In the genomic region with DNA sequence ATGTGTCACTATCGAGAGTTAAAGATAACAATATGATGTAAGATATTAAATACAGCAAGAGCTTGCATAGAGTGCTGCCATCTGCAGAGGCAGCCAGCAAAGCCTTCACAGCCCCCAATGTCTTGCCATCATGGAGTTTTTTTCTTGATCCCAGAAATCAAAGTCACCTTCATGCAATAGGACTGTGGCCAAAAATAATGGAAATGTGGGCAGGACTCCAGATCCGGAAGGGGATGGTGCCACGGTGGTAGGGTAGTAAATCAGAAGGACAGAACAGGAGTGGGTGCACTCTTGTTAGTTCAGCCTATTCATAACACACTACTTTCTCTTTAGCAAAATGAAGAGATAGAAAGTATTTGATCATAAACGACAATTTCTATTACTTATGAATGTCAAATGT, we compare ENCODE assay signal across 24 mouse cellular contexts.
DNase-seq lines count a peak whose midpoint lies in the region; ATAC-seq lines count a peak whose summit lies in the region.
"Had no signal": no experiment of that assay in that cellular context is flagged by ENCODE, and none has a peak within 500 bp of the region (broad histone marks: within the 10 kb centered on the region; RNA-seq: fewer than 3 reads in every experiment).

No protein-coding gene starts in this region.

- no peaks in the 10 kb centered on the region for H3K27me3 ChIP-seq in heart, embryonic 11.5 days (ENCODE audit: control insufficient read depth, insufficient read depth, low read length)
- H3K27me3 ChIP-seq: CH12.LX; embryonic facial prominence, embryonic 12.5 days; forebrain, embryonic 13.5 days; forebrain, embryonic 15.5 days; Patski had no signal

- H3K4me2 ChIP-seq in heart, embryonic 11.5 days = no peak overlapping the region
- H3K4me2 ChIP-seq: embryonic facial prominence, embryonic 12.5 days; forebrain, embryonic 13.5 days; forebrain, embryonic 15.5 days had no signal

- H3K4me3 ChIP-seq in heart, embryonic 11.5 days (ENCODE audit: low read depth, low read length) = no peak overlapping the region
- H3K4me3 ChIP-seq: embryonic facial prominence, embryonic 10.5 days; embryonic facial prominence, embryonic 12.5 days; forebrain, embryonic 13.5 days; forebrain, embryonic 15.5 days had no signal

- H3K9ac ChIP-seq in heart, embryonic 11.5 days (ENCODE audit: low read depth, low read length) = no peak overlapping the region
- H3K9ac ChIP-seq: embryonic facial prominence, embryonic 12.5 days; forebrain, embryonic 13.5 days; forebrain, embryonic 15.5 days had no signal

- intact Hi-C loops in heart, postnatal 25 days (cut with DNase I) = no loop called here
- intact Hi-C loops in heart, postnatal 10 days (cut with DNase I) = no loop called here
- intact Hi-C loops in left cerebral cortex, postnatal 4 days (cut with DNase I) = no loop called here
- intact Hi-C loops in left cerebral cortex, postnatal 25 days (cut with DNase I) = no loop called here

- no peak overlapping the region for H3K27ac ChIP-seq in heart, embryonic 11.5 days (ENCODE audit: low read depth, low read length)
- H3K27ac ChIP-seq: embryonic facial prominence, embryonic 10.5 days; embryonic facial prominence, embryonic 12.5 days; forebrain, embryonic 13.5 days; forebrain, embryonic 15.5 days had no signal

- no peaks in the 10 kb centered on the region for H3K36me3 ChIP-seq in heart, embryonic 11.5 days (ENCODE audit: control insufficient read depth, insufficient read depth, low read length)
- H3K36me3 ChIP-seq: embryonic facial prominence, embryonic 10.5 days; embryonic facial prominence, embryonic 12.5 days; forebrain, embryonic 15.5 days; G1E had no signal

- H3K9me3 ChIP-seq in heart, embryonic 11.5 days (replicated peaks; ENCODE audit: control insufficient read depth, low read length) = no peaks in the 10 kb centered on the region
- H3K9me3 ChIP-seq: embryonic facial prominence, embryonic 10.5 days; embryonic facial prominence, embryonic 12.5 days; forebrain, embryonic 13.5 days; forebrain, embryonic 15.5 days had no signal

- no peaks in the 10 kb centered on the region for H3K4me1 ChIP-seq in heart, embryonic 11.5 days (ENCODE audit: control insufficient read depth, insufficient read depth, low read length)
- H3K4me1 ChIP-seq: embryonic facial prominence, embryonic 10.5 days; embryonic facial prominence, embryonic 12.5 days; forebrain, embryonic 15.5 days had no signal

- WGBS in heart, embryonic 11.5 days (ENCODE audit: insufficient replicate concordance) = 81% methylated on average over 4 of the region's 4 CpGs

- no peak for ATAC-seq in heart, embryonic 11.5 days (replicated peaks; ENCODE audit: insufficient number of reproducible peaks, low FRiP score, low TSS enrichment)
- ATAC-seq: activated CD4-positive, CD25-positive, alpha-beta regulatory T cell, adult 4 months; CD4-positive, CD25-positive, alpha-beta regulatory T cell, adult 4 months; forebrain, embryonic 13.5 days; forebrain, embryonic 15.5 days; Patski had no signal

- peak; percentile 51 for DNase-seq in heart, adult 11 months
- DNase-seq in heart, postnatal 25 days (ENCODE audit: low spot score) = no peak
- DNase-seq in heart, postnatal 10 days = peak; percentile 16 to 34
- DNase-seq in left cerebral cortex, postnatal 4 days = peak; percentile 7
- no peak for DNase-seq in left cerebral cortex, postnatal 25 days (ENCODE audit: low spot score in 2 of 2)
- DNase-seq: adrenal gland, adult 8-10 months; adrenal gland, postnatal 14 days; adrenal gland, postnatal 36 days; B cell, adult 2 months; cerebellum, adult 11-12 months; cerebellum, adult 2 months; cerebellum, adult 9-10 months; cerebellum, postnatal 10 days; cerebellum, postnatal 25 days had no signal

Comparison
In these comparisons a context has a peak if more than half of its experiments do, and no peak if none do; other contexts are left out.
1. DNase-seq: peak in heart, adult 11 months (single experiment), heart, postnatal 10 days (2 of 2) and left cerebral cortex, postnatal 4 days (single experiment); none in heart, postnatal 25 days (single experiment) and left cerebral cortex, postnatal 25 days (0 of 2).